Mouse (Mus musculus) thymus, postnatal 25 days (tissue): ENCODE data around the gene Prpf18.

ENCODE experiments used
- DNase-seq: peaks from one replicate; pipeline ENCODE4 v3.0.0; 2022

Gene Prpf18

DNA sequence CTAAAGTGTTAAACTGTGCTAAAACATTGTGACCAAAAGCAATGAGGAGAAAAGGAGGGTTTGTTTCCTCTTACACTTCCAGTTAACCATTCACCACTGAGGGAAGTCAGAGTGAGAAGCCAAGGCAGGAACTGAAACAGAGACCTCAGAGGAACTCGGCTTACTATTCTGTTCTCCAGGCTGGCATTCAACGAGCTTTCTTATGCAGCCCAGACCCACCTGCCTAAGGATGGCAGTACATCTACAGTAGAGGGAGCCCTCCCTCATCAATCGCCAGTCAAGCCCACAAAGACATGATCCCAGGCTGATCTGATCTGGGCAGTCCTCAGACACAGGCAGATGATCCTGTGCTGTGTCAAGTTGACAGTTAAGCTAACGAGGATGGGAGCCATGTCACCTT, 78.5 kb downstream of the Prpf18 start:
- DNase-seq = no peak

DNA sequence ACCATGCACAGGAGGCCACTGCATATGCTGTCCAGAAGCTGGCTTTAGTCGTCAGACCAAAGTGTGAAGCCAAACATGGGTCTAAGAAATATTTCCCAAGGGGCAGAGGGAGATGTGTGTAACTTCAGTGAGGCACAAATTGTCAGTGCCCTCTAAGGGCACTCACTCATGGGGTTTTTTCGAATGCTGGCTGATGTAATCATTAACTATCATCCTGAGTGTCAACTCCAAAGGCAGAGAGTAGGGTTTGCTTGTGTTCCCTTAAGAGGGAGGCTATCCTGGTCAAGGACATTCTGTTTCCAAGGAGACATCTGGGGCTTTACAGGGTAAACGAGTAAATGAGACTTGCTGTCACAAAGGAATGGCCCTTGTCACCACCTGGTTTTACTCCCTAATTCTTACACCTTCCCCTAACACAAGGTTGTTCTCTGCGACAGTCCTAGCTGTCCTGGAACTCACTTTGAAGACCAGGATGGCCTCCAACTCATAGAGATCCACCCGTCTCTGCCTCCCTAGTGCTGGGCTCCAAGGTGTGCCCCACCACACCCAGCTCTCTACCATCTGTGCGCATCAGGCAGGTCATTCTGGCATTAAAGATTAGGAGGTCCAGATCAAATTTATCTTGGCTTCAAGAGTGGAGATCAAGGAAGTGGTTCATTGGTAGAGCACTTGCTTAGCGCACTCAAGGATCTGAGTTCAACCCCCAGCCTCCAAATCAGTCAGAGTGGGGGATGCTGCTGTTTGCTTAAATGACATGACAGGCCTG, 79.2 kb downstream of the Prpf18 start:
- DNase-seq = no peak
